Mouse (Mus musculus) megakaryocyte, embryonic 14.5 days (primary cell): Measurements from ENCODE around the gene Adgrg1.

Source experiments
- FLI1 ChIP-seq: IDR thresholded peaks from 2 replicates; pipeline ENCODE4 v1.6.1; 2012; ENCODE audit warnings: low read length, inconsistent platforms, mixed read lengths
- GATA1 ChIP-seq: IDR thresholded peaks from 3 replicates; pipeline ENCODE4 v1.6.1; 2012; ENCODE audit warnings: mixed read lengths, low read length, inconsistent platforms, borderline replicate concordance

- TF ChIP-seq GATA1 (no peak), FLI1 (no peak)
Measured at GRCm38 (mm10) chr8:95017451-95017850, 42.9 kb downstream of the Adgrg1 start, which contains the start of gene Adgrg3.
